Mouse (Mus musculus) cerebellum, adult 2 months (tissue): Measurements from ENCODE around the gene Srrm4.

Experiments used
- CTCF ChIP-seq: fragments of 200-500 bp; IDR thresholded peaks from 2 replicates; pipeline ENCODE4 v1.5.1; 2011; ENCODE audit warnings: low read depth, mild to moderate bottlenecking, control low read depth, low read length, moderate library complexity, borderline replicate concordance; ENCODE audit not compliant: insufficient read depth
- POLR2A ChIP-seq: fragments of 200-500 bp; IDR thresholded peaks from 2 replicates; pipeline ENCODE4 v1.6.1; 2011; ENCODE audit warnings: low read length, control low read depth, borderline replicate concordance; ENCODE audit not compliant: insufficient read depth

DNA sequence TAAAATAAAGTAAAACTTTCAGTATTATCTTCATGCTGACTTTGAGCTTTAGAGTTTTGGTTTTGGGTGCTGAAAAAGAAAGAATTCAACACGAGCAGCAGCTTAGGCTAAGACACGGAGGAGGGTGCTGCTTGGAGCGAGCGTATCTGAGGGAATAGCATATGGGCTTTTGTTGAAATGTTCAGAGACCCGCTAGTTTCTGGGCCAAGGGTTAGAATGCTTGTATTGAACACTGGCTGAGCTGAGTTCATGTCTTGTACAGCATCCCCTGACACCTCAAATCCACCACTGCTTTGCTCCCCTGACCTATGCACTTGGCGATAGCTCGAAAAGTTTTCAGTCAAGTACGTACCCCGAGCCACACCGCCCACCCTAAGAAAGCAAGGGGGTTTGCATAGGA is 919 bp downstream of the Srrm4 start:
- no peak for TF ChIP-seq CTCF
- TF ChIP-seq POLR2A, result no peak
